Mouse (Mus musculus) embryo, embryonic 10.5 days (tissue): ENCODE data around the gene Lrit3.
A peak's percentile ranks its signal among the peaks of the same experiment; 100 is the strongest.
"Not testable (repeated sequence)": the region's sequence is repeated elsewhere in the genome, so short reads cannot be mapped to it uniquely, and the experiment has no call there.

Source experiments
- DNase-seq: peaks from one replicate; pipeline ENCODE4 v3.0.0-alpha.2; 2015; ENCODE audit warnings: low spot score

The Lrit3 gene

GRCm38 (mm10) chr3:129771210-129771609 is 32.6 kb downstream of the Lrit3 start:
- no peak for DNase-seq

GRCm38 (mm10) chr3:129766971-129767794 is 36.6 kb downstream of the Lrit3 start:
- no peak for DNase-seq

DNA sequence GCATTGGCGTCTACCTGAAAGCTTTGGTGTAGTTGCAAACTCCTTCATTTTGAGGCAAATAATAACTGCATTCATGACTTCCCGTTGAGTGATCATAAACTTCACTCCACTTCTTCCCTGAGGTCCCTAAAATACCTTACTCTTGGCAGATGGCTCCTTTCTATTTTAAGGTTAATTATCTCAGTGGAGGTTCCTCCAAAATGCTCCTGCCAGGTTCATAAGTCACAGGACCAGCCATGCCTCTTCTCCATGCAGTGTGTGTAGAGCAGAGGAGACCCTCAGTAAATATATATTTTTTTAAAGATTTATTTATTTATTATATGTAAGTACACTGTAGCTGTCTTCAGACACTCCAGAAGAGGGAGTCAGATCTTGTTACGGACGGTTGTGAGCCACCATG is 37.7 kb downstream of the Lrit3 start:
- DNase-seq: no peak

DNA sequence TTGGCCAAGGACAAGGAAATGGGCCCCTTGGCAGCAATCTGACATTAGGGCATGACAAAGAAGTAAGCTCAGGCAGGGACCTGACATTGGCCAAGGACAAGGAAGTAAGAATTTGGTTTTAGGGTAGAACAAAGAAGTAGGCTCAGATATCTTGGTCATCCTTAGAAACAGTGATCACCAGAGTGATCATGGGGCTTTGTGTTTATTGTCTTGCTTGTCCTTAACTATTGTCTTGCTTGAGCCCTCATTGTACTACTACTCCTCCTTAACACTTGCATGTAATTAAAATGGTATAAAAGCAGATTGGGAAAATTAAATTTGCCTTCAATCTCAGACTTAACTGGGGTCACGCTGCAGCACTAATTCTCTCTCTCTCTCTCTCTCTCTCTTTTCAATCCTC is 46.2 kb downstream of the Lrit3 start:
- not testable (repeated sequence) for DNase-seq

- DNase-seq: peak; percentile 19
Observed at GRCm38 (mm10) chr3:129754650-129755604, 48.9 kb downstream of the Lrit3 start, which contains the start of gene Egf. TSS of gene Egf (minus strand) at chr3:129755316.

DNA sequence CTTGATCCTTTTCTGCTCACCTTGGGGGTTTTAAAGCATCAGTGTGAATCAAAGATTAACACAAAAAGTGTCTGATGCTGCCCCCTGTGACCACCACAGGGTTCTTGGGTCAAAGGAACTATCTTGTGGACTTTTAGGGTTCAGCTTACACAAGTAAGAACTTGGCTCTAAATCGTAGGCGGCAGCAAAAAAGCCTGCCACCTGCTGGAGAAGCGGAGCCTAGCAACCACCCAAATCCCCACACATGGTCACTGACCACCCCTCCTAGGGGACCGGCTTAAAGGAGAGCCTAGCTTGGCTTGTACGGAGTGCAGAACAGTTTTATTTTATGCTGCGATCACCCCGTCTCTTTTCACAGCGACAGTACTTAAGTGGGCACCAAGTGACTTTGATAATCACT is 59.0 kb downstream of the Lrit3 start:
- DNase-seq: peak; percentile 69

DNA sequence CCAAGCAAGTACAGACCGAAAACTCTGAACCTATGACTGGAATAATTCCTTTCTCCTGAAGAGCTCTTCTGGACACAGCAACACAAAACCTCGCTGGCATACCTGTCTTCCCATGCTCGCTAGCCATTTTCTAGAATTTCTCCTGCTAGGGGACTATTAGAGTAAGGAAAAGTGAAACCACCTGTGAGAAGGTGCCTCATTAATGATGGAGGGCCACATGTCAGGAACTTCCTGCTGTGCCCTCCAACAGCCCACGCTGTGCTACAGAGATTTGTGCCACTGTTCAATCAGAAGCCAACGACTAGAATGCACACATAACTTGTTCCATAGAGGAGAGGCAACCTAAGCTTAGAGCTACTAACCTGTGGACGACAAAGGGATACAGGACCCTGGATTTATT is 61.0 kb downstream of the Lrit3 start:
- no peak for DNase-seq

- no peak for DNase-seq
Observed at GRCm38 (mm10) chr3:129738291-129739183, 65.3 kb downstream of the Lrit3 start.
